Mouse (Mus musculus) kidney, embryonic 14.5 days (tissue): ENCODE data around the gene Nit1. TPM values are rescaled to one million over a fixed set of nuclear protein-coding genes. Genes with fewer than 3 reads are reported as not detected.

ENCODE experiments used
- ATAC-seq: fragments of 200-750 bp; cut with Nextera tagmentation; 2 replicates; pipeline ENCODE4 v1.8.0; 2017; ENCODE audit warnings: moderate number of reproducible peaks, mild to moderate bottlenecking, moderate TSS enrichment, moderate library complexity; ENCODE audit not compliant: low FRiP score, low TSS enrichment
- H3K27ac ChIP-seq: fragments of 300-500 bp; sonication (generic); 2 replicates; pipeline ENCODE4 v1.5.1; 2014; ENCODE audit warnings: low read depth, mild to moderate bottlenecking, low read length, moderate library complexity, mixed read lengths
- H3K27me3 ChIP-seq: fragments of 300-500 bp; sonication (generic); 2 replicates; pipeline ENCODE4 v1.6.1; 2014; ENCODE audit warnings: mild to moderate bottlenecking, low read length; ENCODE audit not compliant: control insufficient read depth, insufficient read depth
- H3K36me3 ChIP-seq: fragments of 300-500 bp; sonication (generic); 2 replicates; pipeline ENCODE4 v1.6.1; 2014; ENCODE audit warnings: low read length, mixed read lengths; ENCODE audit not compliant: control insufficient read depth, insufficient read depth
- H3K4me1 ChIP-seq: fragments of 300-500 bp; sonication (generic); 2 replicates; pipeline ENCODE4 v1.6.1; 2014; ENCODE audit warnings: low read length, mixed read lengths; ENCODE audit not compliant: control insufficient read depth, insufficient read depth
- H3K4me2 ChIP-seq: fragments of 300-500 bp; sonication (generic); replicated peaks from 2 replicates; pipeline ENCODE4 v1.6.1; 2014; ENCODE audit warnings: low read depth, mild to moderate bottlenecking, low read length
- H3K4me3 ChIP-seq: fragments of 300-500 bp; sonication (generic); 2 replicates; pipeline ENCODE4 v1.5.1; 2014; ENCODE audit warnings: mild to moderate bottlenecking, low read length
- H3K9ac ChIP-seq: fragments of 300-500 bp; sonication (generic); 2 replicates; pipeline ENCODE4 v1.6.1; 2014; ENCODE audit warnings: low read depth, mild to moderate bottlenecking, low read length, moderate library complexity
- H3K9me3 ChIP-seq: fragments of 300-500 bp; sonication (generic); 2 replicates; pipeline ENCODE4 v1.6.1; 2016; ENCODE audit warnings: low read length; ENCODE audit not compliant: control insufficient read depth
- WGBS: fragments of 180-500 bp; shearing (Covaris S2); extraction: QIAGEN DNeasy Blood & Tissue Kit; methylation state at CpG from one replicate; pipeline ENCODE4 v1.1.7; 2014; 5-methylcytosine and 5-hydroxymethylcytosine counted together
- polyA plus RNA-seq: library from polyadenylated mRNA; unstranded; fragments of >200 nt; fragmentation: Nextera tagmentation; extraction: Ambion mirVana; gene quantifications from 2 replicates; pipeline ENCODE4 v1.2.1, GENCODE M21; 2014

Nit1 gene
- polyA plus RNA-seq, 1 experiment from 2014 or later = 34.5 TPM

DNA sequence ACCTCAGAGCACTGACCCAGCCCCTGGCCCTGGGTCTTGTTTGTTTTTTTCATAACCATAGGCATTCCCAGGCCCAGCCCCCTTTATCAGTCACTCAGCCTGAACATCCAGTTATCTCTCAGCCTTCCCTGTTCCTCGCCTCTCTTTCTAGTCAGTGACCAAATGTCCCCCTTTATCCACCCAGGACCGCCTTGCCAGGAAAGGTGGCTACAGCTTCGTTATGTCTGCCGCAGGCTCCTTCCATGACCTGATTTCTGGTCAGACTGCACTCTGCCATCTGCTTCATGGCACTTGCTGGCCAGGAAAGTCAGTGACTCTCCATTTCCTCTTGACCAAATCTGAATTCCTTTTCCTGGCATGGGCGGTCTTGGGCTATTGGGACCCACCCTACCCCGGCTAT is 32.9 kb upstream of the Nit1 start:
- no peaks in the 10 kb centered on the region for H3K36me3 ChIP-seq
- ATAC-seq = no peak
- peaks cover 7% of the 10 kb centered on the region for H3K27me3 ChIP-seq
- no peak overlapping the region for H3K9ac ChIP-seq
- H3K9me3 ChIP-seq = no peaks in the 10 kb centered on the region
- 83% methylated on average over 6 of the region's 6 CpGs for WGBS
- H3K4me1 ChIP-seq = peaks cover 12% of the 10 kb centered on the region; the same call in 1 of the 2 replicates
- no peak overlapping the region for H3K4me3 ChIP-seq
- no peak overlapping the region for H3K27ac ChIP-seq
- H3K4me2 ChIP-seq = no peak overlapping the region

DNA sequence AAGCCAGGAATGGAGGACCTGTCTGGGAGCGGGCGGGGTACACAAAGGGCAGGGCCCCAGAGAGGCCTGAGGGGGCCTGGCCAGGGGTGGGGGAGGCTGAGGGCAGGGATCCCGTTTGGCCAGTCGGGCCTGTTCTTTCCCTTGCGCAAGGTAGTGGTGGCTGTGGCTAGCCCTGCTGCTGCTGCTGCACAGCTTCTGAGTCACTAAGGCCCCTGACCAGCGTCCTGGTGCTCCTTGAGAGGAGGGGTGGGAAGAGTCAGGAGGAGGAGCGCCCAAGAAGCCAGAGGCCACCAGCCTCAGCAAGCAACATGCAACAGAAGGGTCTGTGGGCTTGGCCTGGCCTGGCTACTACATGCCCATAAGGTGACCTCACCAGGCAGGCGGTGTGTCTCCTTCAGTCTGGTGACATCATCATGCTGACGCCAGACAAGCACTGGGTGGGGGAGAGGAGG is 30.2 kb upstream of the Nit1 start:
- no peak overlapping the region for H3K4me2 ChIP-seq
- no peak overlapping the region for H3K27ac ChIP-seq
- peaks cover 3% of the 10 kb centered on the region; the same call in 1 of the 2 replicates for H3K27me3 ChIP-seq
- H3K4me3 ChIP-seq = no peak overlapping the region
- H3K9me3 ChIP-seq = no peaks in the 10 kb centered on the region
- H3K4me1 ChIP-seq = peaks cover 15% of the 10 kb centered on the region; the same call in 1 of the 2 replicates
- H3K9ac ChIP-seq = no peak overlapping the region
- H3K36me3 ChIP-seq = no peaks in the 10 kb centered on the region
- WGBS = 41% methylated on average over 9 of the region's 9 CpGs
- ATAC-seq = 0 out of 2 replicates have a peak, but pooled peaks have one; percentile 37

DNA sequence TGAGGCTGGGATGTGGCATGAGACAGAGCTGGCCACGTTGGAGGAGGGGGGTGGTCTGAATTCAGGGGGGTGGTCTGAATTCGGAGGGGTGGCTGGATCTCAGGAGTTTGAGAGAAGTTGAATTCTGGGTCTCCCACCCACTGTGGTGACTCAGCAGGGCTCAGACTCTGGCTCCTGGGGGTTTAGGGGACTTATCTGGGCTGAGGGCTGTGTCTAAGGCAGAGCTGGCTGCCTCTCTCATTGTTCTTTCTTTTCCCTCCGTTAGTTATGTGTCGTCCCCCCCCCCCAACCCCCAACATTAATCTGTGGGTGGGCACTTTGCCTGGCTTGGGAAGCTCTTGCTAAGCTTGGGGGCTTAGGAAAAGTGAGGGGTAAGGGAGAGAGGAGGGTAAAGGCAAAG is 28.5 kb upstream of the Nit1 start:
- peaks cover 6% of the 10 kb centered on the region; the same call in 1 of the 2 replicates for H3K4me1 ChIP-seq
- no peak overlapping the region for H3K4me3 ChIP-seq
- H3K4me2 ChIP-seq = no peak overlapping the region
- 9% methylated on average over 3 of the region's 4 CpGs for WGBS
- H3K9ac ChIP-seq = no peak overlapping the region
- H3K27ac ChIP-seq = no peak overlapping the region
- no peaks in the 10 kb centered on the region for H3K36me3 ChIP-seq
- ATAC-seq = no peak
- no peaks in the 10 kb centered on the region for H3K27me3 ChIP-seq
- H3K9me3 ChIP-seq = no peaks in the 10 kb centered on the region

DNA sequence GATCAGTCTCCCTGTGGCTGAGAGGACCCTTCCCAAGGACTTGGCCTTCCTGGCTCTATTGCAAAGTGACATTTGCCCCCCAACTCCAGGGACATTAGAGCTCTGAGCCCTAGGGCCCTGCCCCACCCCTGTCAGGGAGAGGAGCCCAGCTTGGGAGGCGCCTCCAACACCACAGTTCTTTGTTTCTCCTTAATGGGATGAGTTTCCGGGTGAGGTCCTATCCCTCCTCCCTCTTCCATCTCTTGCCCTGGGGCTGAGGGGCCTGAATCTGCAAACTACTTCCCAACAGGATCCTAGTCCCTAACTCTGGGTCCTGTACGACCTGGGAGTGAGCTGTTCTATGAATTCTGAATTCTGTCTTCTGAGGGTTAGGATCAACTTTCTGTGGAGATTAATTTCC is 27.4 kb upstream of the Nit1 start:
- no peaks in the 10 kb centered on the region for H3K27me3 ChIP-seq
- 46% methylated on average over 3 of the region's 3 CpGs for WGBS

DNA sequence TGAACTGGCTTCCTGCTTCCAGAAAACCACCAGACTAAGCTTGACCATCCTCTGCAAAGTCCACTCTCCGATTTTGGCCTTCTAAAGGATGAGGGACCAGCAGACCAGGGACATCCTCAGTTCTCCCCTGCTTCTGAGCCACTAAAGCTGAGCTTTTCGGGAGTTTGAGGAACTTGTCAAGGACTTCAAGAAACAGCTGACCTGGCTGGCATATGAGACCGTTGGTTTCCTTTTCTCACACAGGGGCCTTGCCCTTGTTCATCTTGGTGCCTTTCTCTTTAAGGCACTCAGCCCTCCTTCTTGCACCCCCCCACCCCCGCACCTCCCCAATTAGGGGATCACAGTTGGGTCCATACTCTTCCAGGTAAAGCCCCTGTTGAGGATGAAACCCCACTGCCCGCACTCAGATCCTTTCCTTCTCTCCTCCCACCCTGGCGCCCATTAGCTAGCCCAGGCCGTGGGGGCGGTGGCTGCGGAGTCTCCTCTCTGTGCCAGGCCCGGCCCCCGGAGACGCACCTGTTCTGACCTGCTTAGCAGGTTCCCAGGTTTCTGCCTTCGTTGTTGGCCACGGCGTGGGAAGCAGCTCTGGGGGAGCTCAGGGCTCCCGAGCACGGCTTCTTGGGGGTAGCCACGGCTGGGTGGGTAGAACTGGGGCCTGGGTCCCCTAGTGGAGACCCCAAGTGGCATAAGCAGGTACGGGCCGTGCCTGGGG is 24.6 kb upstream of the Nit1 start, which contains the start of gene Nectin4:
Gene Nectin4 (plus strand): TSS at position 255 of the 712 bp plus-strand sequence.
- H3K4me2 ChIP-seq = peak within 1 kb of the TSS; percentile 27
- H3K9me3 ChIP-seq = no peaks in the 10 kb centered on the region
- 29% methylated on average over 20 of the region's 20 CpGs for WGBS
- peak; percentile 20; the same call in 1 of the 2 replicates for ATAC-seq
- no peaks in the 10 kb centered on the region for H3K36me3 ChIP-seq
- H3K9ac ChIP-seq = peak within 1 kb of the TSS; percentile 40; the same call in 1 of the 2 replicates
- peak within 1 kb of the TSS; percentile 12; the same call in 1 of the 2 replicates for H3K4me3 ChIP-seq
- no peaks in the 10 kb centered on the region for H3K27me3 ChIP-seq
- 0 out of 2 replicates have a peak, but pooled peaks cover 6% of the 10 kb centered on the region for H3K4me1 ChIP-seq
- no peak within 1 kb of the TSS for H3K27ac ChIP-seq

More for the DNA sequence above, 27.4 kb upstream of the Nit1 start:
- no peak overlapping the region for H3K4me3 ChIP-seq
- H3K4me1 ChIP-seq = peaks cover 6% of the 10 kb centered on the region; the same call in 1 of the 2 replicates
- no peak overlapping the region for H3K27ac ChIP-seq
- no peaks in the 10 kb centered on the region for H3K36me3 ChIP-seq
- no peak overlapping the region for H3K4me2 ChIP-seq
- no peaks in the 10 kb centered on the region for H3K9me3 ChIP-seq
- H3K9ac ChIP-seq = no peak overlapping the region
- ATAC-seq = no peak

DNA sequence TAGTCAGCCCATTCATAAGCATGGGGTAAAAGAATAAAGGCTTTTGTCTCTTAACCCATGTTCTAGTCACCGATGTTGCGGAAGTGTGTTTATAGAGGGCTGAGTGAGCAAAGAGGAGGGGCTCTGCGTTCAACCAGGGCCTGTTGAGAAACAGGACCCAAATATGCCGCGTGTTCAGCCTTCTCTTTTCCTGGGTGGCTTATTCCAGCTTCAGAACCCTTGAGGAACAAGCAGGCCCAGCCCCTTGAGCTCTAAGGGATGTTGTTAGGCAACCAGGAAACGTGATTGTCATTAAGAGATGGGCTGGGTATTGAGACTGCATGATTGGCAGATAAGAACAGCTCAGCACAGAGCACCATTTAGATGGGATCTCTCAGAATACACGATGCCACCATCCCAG is 20.5 kb upstream of the Nit1 start:
- no peak for ATAC-seq
- Histone ChIP-seq H3K9ac (no peak overlapping the region), H3K4me3 (no peak overlapping the region), H3K4me2 (no peak overlapping the region), H3K36me3 (no peaks in the 10 kb centered on the region), H3K9me3 (no peaks in the 10 kb centered on the region), H3K27ac (no peak overlapping the region), H3K27me3 (no peaks in the 10 kb centered on the region), H3K4me1 (no peaks in the 10 kb centered on the region)
- WGBS = 65% methylated on average over 7 of the region's 7 CpGs

DNA sequence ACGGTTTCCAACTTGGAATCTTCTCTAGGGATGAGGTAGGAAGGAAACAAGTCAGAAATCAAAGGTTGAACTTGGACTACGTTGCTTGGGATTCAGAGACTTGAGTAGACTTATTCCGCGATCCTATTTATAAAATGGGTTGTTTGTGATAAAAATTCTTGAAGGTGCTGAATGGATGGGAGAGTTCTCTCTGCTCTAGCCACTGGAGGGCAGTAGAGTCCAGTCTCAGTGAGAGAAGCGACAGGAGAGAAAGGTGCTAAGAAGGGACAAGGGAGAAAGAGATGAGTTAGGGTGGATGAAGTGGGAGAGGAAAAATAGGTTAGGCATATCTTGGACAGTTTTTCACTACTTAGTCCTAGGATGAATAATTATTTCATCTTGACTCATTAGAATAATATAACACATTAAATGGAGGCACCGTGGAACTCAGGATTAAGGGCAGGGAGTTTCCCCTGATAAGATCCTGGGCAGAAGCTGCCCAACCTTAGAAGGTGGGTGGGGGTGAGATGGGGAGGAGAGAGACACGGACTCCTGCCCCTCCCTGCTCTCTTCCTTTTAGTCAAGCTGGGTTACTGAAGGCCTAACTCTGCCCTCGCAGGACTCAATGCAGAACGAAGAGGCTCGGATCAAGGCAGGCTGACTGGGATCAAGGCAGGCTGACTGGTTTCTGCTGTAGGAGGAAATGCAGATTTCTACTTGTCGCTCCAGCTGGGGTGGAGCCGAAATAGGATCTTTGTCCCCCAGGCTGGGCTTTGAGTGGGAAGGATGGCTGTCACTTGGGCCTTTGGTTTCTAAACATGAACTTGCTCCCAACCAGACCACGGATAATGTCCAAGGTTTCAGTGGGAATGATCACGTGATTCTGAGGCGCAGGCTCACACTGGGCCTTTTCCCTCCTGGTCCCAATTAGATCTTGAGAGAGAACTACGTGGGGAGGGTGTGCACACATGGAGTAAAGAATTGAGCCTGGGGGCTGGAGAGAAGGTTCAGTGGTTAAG is 16.0 kb upstream of the Nit1 start:
- Histone ChIP-seq H3K4me3 (peak overlapping the region; percentile 50), H3K4me2 (peak overlapping the region; percentile 84), H3K27me3 (no peaks in the 10 kb centered on the region), H3K27ac (0 out of 2 replicates have a peak overlapping the region, but pooled peaks have one; percentile 24), H3K4me1 (no peaks in the 10 kb centered on the region), H3K9ac (peak overlapping the region; percentile 62; the same call in 1 of the 2 replicates), H3K9me3 (peaks cover 2% of the 10 kb centered on the region; the same call in 1 of the 2 replicates), H3K36me3 (peaks cover 21% of the 10 kb centered on the region)
- ATAC-seq = peak; percentile 61
- WGBS = 33% methylated on average over 16 of the region's 16 CpGs

DNA sequence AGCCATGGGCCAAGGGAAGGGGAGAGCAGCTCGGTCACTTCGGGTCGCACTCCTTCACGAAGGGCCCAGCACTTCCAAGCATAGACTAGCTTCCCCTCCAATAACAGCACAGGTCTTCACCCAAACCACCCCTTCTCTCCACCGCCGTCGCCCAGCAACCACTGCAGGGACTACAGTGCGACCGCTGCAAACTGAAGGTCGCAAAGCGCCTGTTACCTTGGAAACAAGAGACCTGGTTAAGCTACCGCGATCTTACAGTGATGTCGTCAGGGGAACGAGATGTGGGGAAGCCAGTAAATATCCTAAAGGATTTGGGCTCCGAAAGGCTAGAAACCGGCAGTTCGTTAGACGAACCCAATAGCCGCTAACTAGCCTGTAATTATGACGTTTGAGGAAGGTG is 15.2 kb upstream of the Nit1 start, which contains the start of gene Klhdc9:
Gene Klhdc9 (minus strand): TSS at position 143 of the 400 bp plus-strand sequence.
- peak; percentile 92 for ATAC-seq
- H3K4me1 ChIP-seq = no peaks in the 10 kb centered on the region
- 0 out of 2 replicates have a peak within 1 kb of the TSS, but pooled peaks have one; percentile 24 for H3K27ac ChIP-seq
- peak within 1 kb of the TSS; percentile 84 for H3K4me2 ChIP-seq
- H3K9me3 ChIP-seq = peaks cover 2% of the 10 kb centered on the region; the same call in 1 of the 2 replicates
- H3K9ac ChIP-seq = peak within 1 kb of the TSS; percentile 62
- WGBS = 1% methylated on average over 21 of the region's 21 CpGs
- peak within 1 kb of the TSS; percentile 50 for H3K4me3 ChIP-seq
- no peaks in the 10 kb centered on the region for H3K27me3 ChIP-seq
- peaks cover 23% of the 10 kb centered on the region for H3K36me3 ChIP-seq
